Mouse (Mus musculus): ENCODE measurements around the gene Dtx1.
A peak's percentile ranks its signal among the peaks of the same experiment; 100 is the strongest.

The Dtx1 gene

GRCm38 (mm10) chr5:120702969-120703368, 8.8 kb downstream of the Dtx1 start:
- DNase-seq: no peak

DNA sequence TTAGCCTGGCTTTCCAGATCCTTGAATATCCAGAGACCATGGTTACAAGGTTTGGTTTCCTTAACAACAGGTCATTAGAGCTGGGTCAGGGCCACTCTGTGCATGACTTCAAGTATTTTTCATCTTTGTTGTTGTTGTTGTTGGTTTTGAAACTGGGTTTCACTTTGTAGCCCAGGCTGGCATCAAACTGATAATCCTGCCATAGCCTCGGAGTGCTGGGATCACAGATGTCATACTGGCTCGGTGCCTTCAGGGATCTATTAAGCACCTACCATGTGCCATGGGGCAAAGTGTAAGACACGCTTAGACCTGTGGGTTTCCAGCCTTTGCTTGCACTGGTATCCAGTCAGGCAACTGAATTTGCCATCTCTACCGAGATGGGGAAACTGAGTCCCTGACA, 9.3 kb downstream of the Dtx1 start:
- no peak for DNase-seq

- DNase-seq: no peak
Measured at GRCm38 (mm10) chr5:120700996-120701790, 10.5 kb downstream of the Dtx1 start.

GRCm38 (mm10) chr5:120698801-120699391, 12.8 kb downstream of the Dtx1 start:
- DNase-seq: peak; percentile 91

DNA sequence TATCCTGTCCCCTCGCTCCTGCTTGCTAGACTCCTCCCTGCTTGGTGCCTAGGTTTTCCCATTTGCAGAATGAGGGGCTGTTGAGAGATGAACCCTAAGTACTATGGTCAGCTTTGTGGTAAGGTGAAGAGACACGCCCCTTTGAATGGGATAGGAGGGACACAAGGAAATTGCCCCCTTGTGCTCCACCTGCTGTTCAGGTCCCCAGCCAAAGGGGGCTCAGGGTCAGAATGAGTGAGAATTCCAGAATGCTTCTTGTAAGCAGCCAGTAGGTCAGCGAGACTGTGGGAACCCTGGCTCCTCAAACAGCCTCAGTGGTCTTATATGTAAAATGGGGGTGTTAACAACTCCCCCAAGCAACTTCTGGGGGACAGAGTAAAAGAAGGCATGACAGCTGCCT, 13.5 kb downstream of the Dtx1 start:
- DNase-seq: no peak

DNA sequence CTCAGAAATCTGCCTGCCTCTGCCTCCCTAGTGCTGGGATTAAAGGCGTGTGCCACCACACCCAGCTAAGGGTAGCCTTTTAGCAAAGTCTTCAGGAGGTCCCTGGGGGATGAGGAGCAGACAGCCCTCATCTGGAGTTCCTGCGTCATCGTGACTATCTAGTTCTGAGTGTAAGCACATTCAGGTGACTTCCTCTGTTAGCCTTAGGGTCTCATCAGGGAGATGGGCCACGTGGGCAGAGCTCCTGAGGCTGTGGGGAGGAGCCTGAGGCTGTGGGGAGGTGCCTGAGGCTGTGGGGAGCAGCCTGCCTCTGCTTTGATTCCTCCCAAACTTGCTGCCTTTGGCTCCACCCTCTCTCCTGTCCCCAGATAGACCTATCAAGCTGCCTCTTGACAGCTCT, 14.9 kb downstream of the Dtx1 start:
- DNase-seq: no peak

- peak; percentile 59 for DNase-seq
Measured at GRCm38 (mm10) chr5:120696057-120696743, 15.5 kb downstream of the Dtx1 start.

GRCm38 (mm10) chr5:120694695-120695074, 17.0 kb downstream of the Dtx1 start:
- no peak for DNase-seq

DNA sequence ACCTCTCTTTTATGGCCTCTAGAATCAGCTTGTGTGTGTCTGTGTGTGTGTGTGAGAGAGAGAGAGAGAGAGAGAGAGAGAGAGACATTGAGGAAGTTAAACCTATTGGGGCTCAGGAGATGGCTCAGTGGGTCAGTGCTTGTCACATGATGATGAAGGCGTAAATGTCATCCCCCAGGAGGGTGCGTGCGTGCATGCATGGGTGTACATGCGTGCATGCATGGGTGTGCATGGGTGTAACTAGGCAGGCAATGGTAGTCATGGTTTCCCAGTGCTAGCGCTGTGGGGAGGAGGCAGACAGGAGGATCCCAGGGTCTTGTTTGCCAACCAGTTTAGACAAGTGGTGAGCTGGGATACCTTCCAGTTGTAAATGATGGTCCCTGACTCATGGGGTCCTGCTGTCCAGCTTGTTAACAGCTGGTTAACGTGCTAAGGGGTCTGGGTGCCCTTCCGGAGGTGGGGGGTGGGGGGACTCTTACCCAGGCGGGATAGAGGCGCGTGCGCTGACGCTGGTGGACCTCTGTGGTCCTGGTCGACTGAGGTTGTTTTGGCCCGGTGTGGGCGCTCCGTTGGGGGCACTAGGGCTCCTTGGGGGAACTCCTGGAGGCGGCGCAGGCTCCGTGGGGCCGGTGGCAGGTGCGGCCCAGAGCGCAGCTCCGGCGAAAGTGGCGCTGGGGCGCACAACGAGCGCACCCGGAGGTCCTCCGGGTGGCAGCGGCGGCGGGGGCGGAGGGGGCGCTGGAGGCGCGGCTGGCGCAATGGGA, 17.6 kb downstream of the Dtx1 start:
- no peak for DNase-seq

- no peak for DNase-seq
Measured at GRCm38 (mm10) chr5:120692034-120692433, 19.7 kb downstream of the Dtx1 start.

DNA sequence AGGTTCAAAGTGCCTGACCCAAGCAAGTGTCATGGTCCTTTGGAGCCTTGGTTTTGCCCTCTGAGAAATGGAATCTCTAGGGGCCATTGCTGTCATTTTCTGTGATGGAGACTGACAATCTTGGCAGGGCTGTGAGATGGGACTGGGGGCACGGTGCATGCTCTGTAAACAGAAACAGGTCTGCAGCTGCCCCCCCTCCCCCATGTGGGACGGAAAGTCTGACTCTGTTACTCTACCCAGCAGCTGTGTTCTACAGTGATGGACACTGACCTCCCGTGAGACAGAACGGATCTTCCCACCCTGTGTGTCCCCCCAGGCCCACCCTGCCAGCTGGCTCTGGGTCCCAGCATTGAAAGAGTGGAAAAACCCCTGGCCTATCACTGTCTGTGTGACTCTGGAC, 21.3 kb downstream of the Dtx1 start:
- DNase-seq: no peak

DNA sequence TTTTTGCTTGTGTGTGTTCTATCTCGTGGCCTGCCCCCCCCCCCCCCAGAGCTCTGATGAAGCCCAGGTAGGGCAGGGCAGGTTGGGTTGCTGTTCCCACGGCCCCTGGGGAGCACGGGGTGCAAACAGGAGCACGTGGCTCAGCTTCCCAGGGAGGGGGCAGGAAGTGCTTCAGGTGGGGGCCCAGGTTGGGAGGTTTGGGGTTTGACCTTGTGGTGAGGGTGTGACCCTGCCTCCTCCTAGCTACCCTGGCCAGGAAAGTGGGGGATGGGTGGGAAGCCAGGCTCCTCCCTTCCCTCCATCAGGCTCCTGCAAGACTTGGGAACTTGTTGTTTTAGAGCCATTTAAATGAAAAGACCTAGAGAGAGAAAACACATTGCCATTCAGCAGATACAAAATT, 23.3 kb downstream of the Dtx1 start:
- no peak for DNase-seq

GRCm38 (mm10) chr5:120687897-120688296, 23.8 kb downstream of the Dtx1 start:
- DNase-seq: no peak

DNA sequence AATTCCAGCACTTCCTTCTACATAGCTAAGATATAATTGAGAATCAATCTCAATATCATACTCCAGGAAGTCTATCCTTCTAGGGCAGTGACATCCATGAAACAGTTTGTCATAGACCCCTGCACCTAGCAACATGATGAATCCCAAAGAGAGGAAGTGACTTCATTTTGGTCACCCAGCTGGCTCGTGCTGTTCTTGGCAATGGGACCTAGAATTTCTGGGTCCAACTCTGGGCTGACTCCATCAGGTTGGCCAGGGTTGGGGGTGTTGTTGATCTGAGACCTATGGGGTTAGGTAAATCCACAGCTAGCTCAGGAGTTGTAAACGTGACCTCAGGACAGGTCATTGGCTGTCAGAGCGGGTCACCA, 24.3 kb downstream of the Dtx1 start:
- no peak for DNase-seq

- no peak for DNase-seq
Measured at GRCm38 (mm10) chr5:120686749-120687483, 24.8 kb downstream of the Dtx1 start.

DNA sequence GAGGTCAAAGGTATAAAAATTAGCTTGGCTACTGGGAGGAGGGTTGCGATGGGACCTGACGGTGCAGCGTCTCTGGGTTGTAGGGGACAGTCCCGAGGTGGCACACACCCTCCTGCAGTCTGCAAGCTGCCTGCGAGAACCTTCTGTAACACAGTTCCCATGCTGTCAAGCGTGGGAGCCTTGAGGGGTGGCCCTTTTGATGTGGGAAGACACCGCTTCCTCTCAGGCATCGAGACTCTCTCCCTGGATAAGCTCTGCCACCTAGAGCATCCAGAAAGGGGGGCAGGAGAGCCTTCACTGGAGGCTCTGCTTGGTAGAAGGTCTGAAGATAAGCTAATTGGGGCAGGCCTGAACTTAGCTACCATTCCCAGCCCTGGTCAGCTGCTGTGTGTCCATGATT, 26.0 kb downstream of the Dtx1 start:
- DNase-seq: no peak

GRCm38 (mm10) chr5:120682982-120683771, 28.6 kb downstream of the Dtx1 start:
- no peak for DNase-seq

GRCm38 (mm10) chr5:120680918-120681317, 30.8 kb downstream of the Dtx1 start:
- DNase-seq: peak; percentile 62

DNA sequence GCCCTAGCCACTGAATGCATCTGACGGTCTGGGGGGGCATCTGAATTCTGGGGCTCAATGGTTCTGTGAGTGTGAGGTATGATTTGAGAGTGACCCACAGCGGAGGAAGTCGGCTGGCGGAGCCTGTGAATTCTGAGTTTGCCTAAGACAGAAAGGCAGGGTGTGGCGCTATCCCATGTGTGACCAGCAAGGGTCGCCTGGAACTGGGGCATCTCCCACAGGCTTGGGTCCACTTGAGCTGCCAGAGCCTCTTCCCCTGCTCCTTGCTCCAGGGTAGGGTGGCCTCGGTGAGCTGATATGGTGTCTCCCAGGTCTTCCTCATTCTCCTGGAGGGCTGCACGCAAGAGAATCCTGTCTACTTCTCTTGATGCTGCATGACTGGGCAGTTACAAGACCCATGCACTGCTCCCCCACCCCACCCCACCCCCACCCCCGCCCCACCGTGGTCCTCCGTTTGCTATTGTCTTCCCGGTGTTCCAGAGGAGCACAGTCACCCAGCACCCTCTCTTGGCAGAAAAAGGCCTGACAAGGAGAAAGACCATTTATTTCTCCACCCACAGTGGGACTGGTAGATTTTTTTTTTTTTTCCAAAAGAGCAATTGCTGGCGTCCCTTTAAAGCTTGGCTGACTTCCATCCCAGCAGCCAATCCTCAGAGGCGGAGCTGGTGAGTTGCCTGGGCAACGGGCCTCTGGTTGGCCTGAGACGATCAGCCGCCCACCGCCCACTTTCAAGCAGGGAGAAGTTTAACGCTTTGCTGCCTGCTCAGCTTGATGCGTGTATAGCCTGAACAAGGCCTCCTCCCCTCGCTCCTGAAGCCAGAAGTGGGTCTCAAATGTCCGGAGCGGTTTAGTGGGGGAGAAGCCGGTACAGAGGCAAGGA, 31.8 kb downstream of the Dtx1 start:
- DNase-seq: peak; percentile 97

DNA sequence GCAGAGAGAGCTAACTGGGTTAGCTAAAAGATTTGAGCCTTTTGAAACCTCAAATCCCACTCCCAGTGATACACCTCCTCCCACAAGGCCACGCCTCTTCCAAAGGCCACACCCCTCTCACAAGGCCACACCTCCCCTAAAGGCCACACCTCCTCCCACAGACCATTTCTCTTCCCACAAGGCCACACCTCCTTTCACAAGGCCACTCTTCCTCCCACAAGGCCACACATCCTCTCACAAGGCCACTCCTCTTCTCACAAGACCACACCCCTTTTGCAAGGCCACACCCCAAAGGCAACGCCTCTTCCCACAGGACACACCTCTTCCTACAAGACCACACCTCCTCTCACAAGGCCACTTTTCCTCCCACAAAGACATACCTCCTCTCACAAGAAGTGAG, 34.2 kb downstream of the Dtx1 start:
- peak; percentile 80 for DNase-seq

All from retina, postnatal 1 day (tissue).